9 mouse cellular contexts compared by ENCODE assay signal in genomic region chr13:62908163-62908559, GRCm38 (mm10). TPM values are rescaled to one million over a fixed set of nuclear protein-coding genes. Genes with fewer than 3 reads are reported as not detected.
A peak's percentile ranks its signal among the peaks of the same experiment; 100 is the strongest.
DNase-seq lines count a peak whose midpoint lies in the region; ATAC-seq and TF ChIP-seq lines count a peak whose summit lies in the region.
"Had no signal": no experiment of that assay in that cellular context is flagged by ENCODE, and none has a peak within 500 bp of the region (broad histone marks: within the 10 kb centered on the region; RNA-seq: fewer than 3 reads in every experiment).

No protein-coding gene starts in this region.

- no peak overlapping the region for H3K27ac ChIP-seq in limb, embryonic 11.5 days (replicated peaks; ENCODE audit: low read depth, low read length)
- no peak overlapping the region for H3K27ac ChIP-seq in limb, embryonic 10.5 days
- no peak overlapping the region for H3K27ac ChIP-seq in hindbrain, embryonic 15.5 days (replicated peaks)
- peak overlapping the region; percentile 73; the same call in 1 of the 2 replicates for H3K27ac ChIP-seq in liver, embryonic 12.5 days
- H3K27ac ChIP-seq in thymus, adult 2 months (ENCODE audit: control insufficient read depth, insufficient read depth, low read length) = no peak overlapping the region

- no peaks in the 10 kb centered on the region for H3K27me3 ChIP-seq in limb, embryonic 11.5 days (ENCODE audit: control insufficient read depth, insufficient read depth, low read length)
- H3K27me3 ChIP-seq in limb, embryonic 10.5 days (ENCODE audit: low read depth, poor library complexity, severe bottlenecking) = no peaks in the 10 kb centered on the region
- no peaks in the 10 kb centered on the region for H3K27me3 ChIP-seq in hindbrain, embryonic 15.5 days
- no peaks in the 10 kb centered on the region; the same call in 1 of the 2 replicates for H3K27me3 ChIP-seq in liver, embryonic 12.5 days (replicated peaks)
- H3K27me3 ChIP-seq in thymus, adult 2 months (ENCODE audit: control insufficient read depth, insufficient read depth, low read length) = no peaks in the 10 kb centered on the region

- H3K4me1 ChIP-seq in limb, embryonic 11.5 days (ENCODE audit: control insufficient read depth, insufficient read depth, low read length) = 0 out of 2 replicates have a peak, but pooled peaks cover 3% of the 10 kb centered on the region
- peaks cover 9% of the 10 kb centered on the region for H3K4me1 ChIP-seq in limb, embryonic 10.5 days
- H3K4me1 ChIP-seq in hindbrain, embryonic 15.5 days (replicated peaks) = peaks cover 12% of the 10 kb centered on the region; the same call in 1 of the 2 replicates
- peaks cover 49% of the 10 kb centered on the region for H3K4me1 ChIP-seq in liver, embryonic 12.5 days
- no peaks in the 10 kb centered on the region for H3K4me1 ChIP-seq in thymus, adult 2 months (replicated peaks; ENCODE audit: control insufficient read depth, insufficient read depth, low read length)

- no peak overlapping the region for H3K4me2 ChIP-seq in limb, embryonic 11.5 days (ENCODE audit: low read depth, severe bottlenecking)
- H3K4me2 ChIP-seq in hindbrain, embryonic 15.5 days = 0 out of 2 replicates have a peak overlapping the region, but pooled peaks have one; percentile 24
- no peak overlapping the region; the same call in 1 of the 2 replicates for H3K4me2 ChIP-seq in liver, embryonic 12.5 days

- peak; percentile 28 for DNase-seq in limb, embryonic 11.5 days (ENCODE audit: low spot score)
- no peak for DNase-seq in limb, embryonic 10.5 days (ENCODE audit: low spot score)
- DNase-seq in retina, postnatal 1 day = peak; percentile 54
- no peak for DNase-seq in left cerebral cortex, postnatal 10 days (ENCODE audit: extremely low spot score in 1 of 2, low spot score in 2 of 2)
- no peak for DNase-seq in thymus, adult 2 months
- no peak for DNase-seq in heart, postnatal 4 days

- no peak for ATAC-seq in limb, embryonic 11.5 days (ENCODE audit: insufficient number of reproducible peaks, low FRiP score, low TSS enrichment, low read depth)
- ATAC-seq in hindbrain, embryonic 15.5 days (ENCODE audit: low FRiP score, low read depth) = no peak
- peak; percentile 40; the same call in 1 of the 2 replicates for ATAC-seq in liver, embryonic 12.5 days

- no peak for TF ChIP-seq CTCF in thymus, adult 2 months (IDR thresholded peaks at IDR 0.05; ENCODE audit: borderline replicate concordance, control insufficient read depth, extremely low read depth, insufficient read depth, low read length, poor library complexity)

- 39% methylated on average over 8 of the region's 8 CpGs for WGBS in limb, embryonic 11.5 days
- WGBS in limb, embryonic 10.5 days = 47% methylated on average over 8 of the region's 8 CpGs
- 35% methylated on average over 8 of the region's 8 CpGs for WGBS in hindbrain, embryonic 15.5 days
- 58% methylated on average over 8 of the region's 8 CpGs for WGBS in liver, embryonic 12.5 days (ENCODE audit: insufficient replicate concordance)
- 92% methylated on average over 8 of the region's 8 CpGs for WGBS in thymus, adult 2 months

- H3K36me3 ChIP-seq in limb, embryonic 11.5 days (ENCODE audit: control insufficient read depth, insufficient read depth, low read length) = no peaks in the 10 kb centered on the region
- no peaks in the 10 kb centered on the region for H3K36me3 ChIP-seq in limb, embryonic 10.5 days
- H3K36me3 ChIP-seq in hindbrain, embryonic 15.5 days = no peaks in the 10 kb centered on the region
- no peaks in the 10 kb centered on the region for H3K36me3 ChIP-seq in liver, embryonic 12.5 days
- no peaks in the 10 kb centered on the region for H3K36me3 ChIP-seq in thymus, adult 2 months (ENCODE audit: control insufficient read depth, insufficient read depth, low read length)

- H3K9me3 ChIP-seq in limb, embryonic 11.5 days (ENCODE audit: control insufficient read depth, low read length) = no peaks in the 10 kb centered on the region
- H3K9me3 ChIP-seq in limb, embryonic 10.5 days (replicated peaks) = no peaks in the 10 kb centered on the region
- H3K9me3 ChIP-seq in hindbrain, embryonic 15.5 days = no peaks in the 10 kb centered on the region
- no peaks in the 10 kb centered on the region for H3K9me3 ChIP-seq in liver, embryonic 12.5 days (replicated peaks)

- H3K4me3 ChIP-seq in limb, embryonic 11.5 days (ENCODE audit: low read depth, low read length) = no peak overlapping the region
- H3K4me3 ChIP-seq in limb, embryonic 10.5 days = no peak overlapping the region
- no peak overlapping the region for H3K4me3 ChIP-seq in hindbrain, embryonic 15.5 days
- H3K4me3 ChIP-seq in liver, embryonic 12.5 days = no peak overlapping the region
- no peak overlapping the region for H3K4me3 ChIP-seq in thymus, adult 2 months (ENCODE audit: control insufficient read depth, insufficient read depth, low read length)
- H3K4me3 ChIP-seq: erythroblast, embryonic 14.5 days had no signal

- intact Hi-C loops in left cerebral cortex, postnatal 10 days (cut with DNase I) = no loop called here

- no peak for TF ChIP-seq POLR2A in thymus, adult 2 months (IDR thresholded peaks at IDR 0.05; ENCODE audit: control insufficient read depth, extremely low read depth, insufficient read depth, low read length, poor library complexity)

- H3K9ac ChIP-seq in limb, embryonic 11.5 days (ENCODE audit: low read length) = no peak overlapping the region
- H3K9ac ChIP-seq in hindbrain, embryonic 15.5 days = no peak overlapping the region
- no peak overlapping the region for H3K9ac ChIP-seq in liver, embryonic 12.5 days

RNA-seq across cellular contexts. Expression of gene Fbp1, which starts 20.1 kb away (rescaled TPM):
- 0.13 TPM in 1 of 2 replicates, not detected in the other for polyA plus RNA-seq in limb, embryonic 11.5 days (2014; fragmentation: Nextera tagmentation; extraction: Ambion mirVana)
- not detected in 2 replicates for polyA plus RNA-seq in limb, embryonic 10.5 days (2016; fragmentation: Nextera tagmentation; extraction: Ambion mirVana)
- polyA plus RNA-seq in hindbrain, embryonic 15.5 days (2015; fragmentation: Nextera tagmentation; extraction: Ambion mirVana) = 0.49 and 0.59 TPM in 2 replicates
- not detected in 2 replicates for polyA plus RNA-seq in liver, embryonic 12.5 days (2016; fragmentation: Nextera tagmentation; extraction: Ambion mirVana)
- total RNA-seq in left cerebral cortex, postnatal 10 days (2021) = under 1 TPM in 1 of 2 experiments, not detected in 1; 0.39 TPM
- 2.3 and 4.6 TPM in 2 replicates for polyA plus RNA-seq in thymus, adult 2 months (2012; rRNA removed)
- under 1 TPM in 1 of 2 experiments, not detected in 1; 0.64 TPM for total RNA-seq in heart, postnatal 4 days (2021)
- polyA plus RNA-seq: erythroblast, embryonic 14.5 days had no signal

RNA-seq across cellular contexts. Expression of gene Fbp2, which starts 49.9 kb away (rescaled TPM):
- polyA plus RNA-seq in limb, embryonic 11.5 days (2014; fragmentation: Nextera tagmentation; extraction: Ambion mirVana) = 0.15 and 0.96 TPM in 2 replicates
- 0.14 and 0.38 TPM in 2 replicates for polyA plus RNA-seq in limb, embryonic 10.5 days (2016; fragmentation: Nextera tagmentation; extraction: Ambion mirVana)
- polyA plus RNA-seq in hindbrain, embryonic 15.5 days (2015; fragmentation: Nextera tagmentation; extraction: Ambion mirVana) = 0.69 and 1.2 TPM in 2 replicates
- not detected in 2 replicates for polyA plus RNA-seq in liver, embryonic 12.5 days (2016; fragmentation: Nextera tagmentation; extraction: Ambion mirVana)
- under 1 TPM; 0.34 to 0.69 TPM for total RNA-seq in left cerebral cortex, postnatal 10 days (2021)
- polyA plus RNA-seq in thymus, adult 2 months (2012; rRNA removed) = 0.69 and 1.0 TPM in 2 replicates
- 10 to 100 TPM; 20.1 to 23.8 TPM for total RNA-seq in heart, postnatal 4 days (2021)
- polyA plus RNA-seq: erythroblast, embryonic 14.5 days had no signal

RNA-seq across cellular contexts. Expression of gene 2010111I01Rik, which starts 56.5 kb away (rescaled TPM):
- 132 and 134 TPM in 2 replicates for polyA plus RNA-seq in limb, embryonic 11.5 days (2014; fragmentation: Nextera tagmentation; extraction: Ambion mirVana)
- 107 and 122 TPM in 2 replicates for polyA plus RNA-seq in limb, embryonic 10.5 days (2016; fragmentation: Nextera tagmentation; extraction: Ambion mirVana)
- polyA plus RNA-seq in hindbrain, embryonic 15.5 days (2015; fragmentation: Nextera tagmentation; extraction: Ambion mirVana) = 27.7 and 34.6 TPM in 2 replicates
- 17.2 and 19.6 TPM in 2 replicates for polyA plus RNA-seq in liver, embryonic 12.5 days (2016; fragmentation: Nextera tagmentation; extraction: Ambion mirVana)
- 10 to 100 TPM; 62.1 to 69.1 TPM for total RNA-seq in left cerebral cortex, postnatal 10 days (2021)
- polyA plus RNA-seq in thymus, adult 2 months (2012; rRNA removed) = 56.2 and 61.4 TPM in 2 replicates
- 100 to 1,000 TPM; 154 to 174 TPM for total RNA-seq in heart, postnatal 4 days (2021)

Comparison
In these comparisons a context has a peak if more than half of its experiments do, and no peak if none do; other contexts are left out.
1. DNase-seq: peak in limb, embryonic 11.5 days (single experiment) and retina, postnatal 1 day (single experiment); none in limb, embryonic 10.5 days (single experiment), left cerebral cortex, postnatal 10 days (0 of 2), thymus, adult 2 months (single experiment) and heart, postnatal 4 days (single experiment).